ENCODE assay signal across 21 mouse cellular contexts in genomic region chr13:97988796-97989195, GRCm38 (mm10).
A peak's percentile ranks its signal among the peaks of the same experiment; 100 is the strongest.
DNase-seq lines count a peak whose midpoint lies in the region; ATAC-seq and TF ChIP-seq lines count a peak whose summit lies in the region.
"Had no signal": no experiment of that assay in that cellular context is flagged by ENCODE, and none has a peak within 500 bp of the region (broad histone marks: within the 10 kb centered on the region; RNA-seq: fewer than 3 reads in every experiment).

No protein-coding gene starts in this region.

- H3K36me3 ChIP-seq in kidney, adult 2 months (ENCODE audit: control insufficient read depth, insufficient read depth, low read length): peaks cover 7% of the 10 kb centered on the region
- H3K36me3 ChIP-seq in kidney, embryonic 14.5 days (ENCODE audit: control insufficient read depth, insufficient read depth, low read length): peaks cover 9% of the 10 kb centered on the region; the same call in 1 of the 2 replicates
- peaks cover 15% of the 10 kb centered on the region for H3K36me3 ChIP-seq in kidney, embryonic 15.5 days
- H3K36me3 ChIP-seq: embryonic facial prominence, embryonic 13.5 days; embryonic facial prominence, embryonic 15.5 days; forebrain, embryonic 10.5 days; forebrain, embryonic 12.5 days had no signal

- TF ChIP-seq CTCF in kidney, adult 2 months (conservative IDR thresholded peaks at IDR 0.05; ENCODE audit: insufficient read depth, insufficient read length, low read depth, low read length): no peak

- H3K4me3 ChIP-seq in kidney, adult 2 months (ENCODE audit: insufficient read depth, low read depth, low read length): no peak overlapping the region
- H3K4me3 ChIP-seq in kidney, embryonic 14.5 days (ENCODE audit: low read length): no peak overlapping the region
- H3K4me3 ChIP-seq in kidney, embryonic 15.5 days (replicated peaks): no peak overlapping the region
- H3K4me3 ChIP-seq: embryonic facial prominence, embryonic 13.5 days; embryonic facial prominence, embryonic 15.5 days; erythroblast, embryonic 14.5 days; forebrain, embryonic 10.5 days; forebrain, embryonic 12.5 days had no signal

- no peak overlapping the region for H3K9ac ChIP-seq in kidney, embryonic 14.5 days (ENCODE audit: low read depth, low read length)
- no peak overlapping the region for H3K9ac ChIP-seq in kidney, embryonic 15.5 days
- H3K9ac ChIP-seq: embryonic facial prominence, embryonic 13.5 days; embryonic facial prominence, embryonic 15.5 days; forebrain, embryonic 12.5 days had no signal

- DNase-seq in kidney, adult 2 months: peak; percentile 55
- no peak for DNase-seq in kidney, postnatal 4 days
- DNase-seq: adrenal gland, adult 2 months; adrenal gland, postnatal 10 days; adrenal gland, postnatal 25 days; cerebellum, adult 11 months; cerebellum, adult 18-20 months; cerebellum, adult 8-10 months; cerebellum, adult 9-11 months; cerebellum, postnatal 14 days; cerebellum, postnatal 36 days; embryo, embryonic 11 days had no signal

- no peak overlapping the region for H3K27ac ChIP-seq in kidney, adult 2 months (ENCODE audit: insufficient read depth, low read depth, low read length)
- no peak overlapping the region for H3K27ac ChIP-seq in kidney, embryonic 14.5 days (ENCODE audit: low read depth, low read length)
- no peak overlapping the region for H3K27ac ChIP-seq in kidney, embryonic 15.5 days
- H3K27ac ChIP-seq: embryonic facial prominence, embryonic 13.5 days; embryonic facial prominence, embryonic 15.5 days; forebrain, embryonic 10.5 days; forebrain, embryonic 12.5 days had no signal

- 0 out of 2 replicates have a peak, but pooled peaks cover 4% of the 10 kb centered on the region for H3K4me1 ChIP-seq in kidney, adult 2 months (ENCODE audit: control insufficient read depth, insufficient read depth, low read length)
- H3K4me1 ChIP-seq in kidney, embryonic 14.5 days (ENCODE audit: control insufficient read depth, insufficient read depth, low read length): no peaks in the 10 kb centered on the region
- 0 out of 2 replicates have a peak, but pooled peaks cover 2% of the 10 kb centered on the region for H3K4me1 ChIP-seq in kidney, embryonic 15.5 days
- H3K4me1 ChIP-seq: embryonic facial prominence, embryonic 13.5 days; embryonic facial prominence, embryonic 15.5 days; forebrain, embryonic 10.5 days; forebrain, embryonic 12.5 days had no signal

- ATAC-seq in kidney, embryonic 14.5 days (ENCODE audit: low FRiP score, low TSS enrichment): 0 out of 2 replicates have a peak, but pooled peaks have one; percentile 35
- no peak for ATAC-seq in kidney, embryonic 15.5 days (replicated peaks; ENCODE audit: low FRiP score)
- ATAC-seq: forebrain, embryonic 14.5 days; forebrain, embryonic 16.5 days had no signal

- H3K9me3 ChIP-seq in kidney, embryonic 14.5 days (ENCODE audit: control insufficient read depth, low read length): no peaks in the 10 kb centered on the region
- H3K9me3 ChIP-seq in kidney, embryonic 15.5 days (replicated peaks): no peaks in the 10 kb centered on the region
- H3K9me3 ChIP-seq: embryonic facial prominence, embryonic 13.5 days; embryonic facial prominence, embryonic 15.5 days; forebrain, embryonic 10.5 days; forebrain, embryonic 12.5 days had no signal

- no peaks in the 10 kb centered on the region for H3K27me3 ChIP-seq in kidney, adult 2 months (replicated peaks; ENCODE audit: control insufficient read depth, insufficient read depth, low read length)
- no peaks in the 10 kb centered on the region for H3K27me3 ChIP-seq in kidney, embryonic 14.5 days (ENCODE audit: control insufficient read depth, insufficient read depth, low read length)
- no peaks in the 10 kb centered on the region for H3K27me3 ChIP-seq in kidney, embryonic 15.5 days
- H3K27me3 ChIP-seq: embryonic facial prominence, embryonic 13.5 days; embryonic facial prominence, embryonic 15.5 days; forebrain, embryonic 12.5 days had no signal

- TF ChIP-seq POLR2A in kidney, adult 2 months (IDR thresholded peaks at IDR 0.05; ENCODE audit: low read depth, low read length): no peak

- WGBS in kidney, adult 2 months: 59% methylated on average over 6 of the region's 6 CpGs
- WGBS in kidney, embryonic 14.5 days: 75% methylated on average over 6 of the region's 6 CpGs
- WGBS in kidney, embryonic 15.5 days: 78% methylated on average over 6 of the region's 6 CpGs

- H3K4me2 ChIP-seq in kidney, embryonic 14.5 days (replicated peaks; ENCODE audit: low read depth, low read length): no peak overlapping the region
- no peak overlapping the region for H3K4me2 ChIP-seq in kidney, embryonic 15.5 days
- H3K4me2 ChIP-seq: embryonic facial prominence, embryonic 13.5 days; embryonic facial prominence, embryonic 15.5 days; forebrain, embryonic 12.5 days had no signal
